Mouse (Mus musculus) heart, embryonic 16.5 days (tissue): ENCODE results near the gene Tk2. TPM values are rescaled to one million over a fixed set of nuclear protein-coding genes. Genes with fewer than 3 reads are reported as not detected.

ENCODE experiments used
- ATAC-seq: fragments of 200-750 bp; cut with Nextera tagmentation; replicated peaks from 2 replicates; pipeline ENCODE4 v1.8.0; 2017; ENCODE audit warnings: moderate number of reproducible peaks; ENCODE audit not compliant: insufficient read depth, low FRiP score; ENCODE audit errors: extremely low read depth
- H3K27ac ChIP-seq: fragments of 300-500 bp; sonication (generic); 2 replicates; pipeline ENCODE4 v1.5.1; 2014; ENCODE audit warnings: mild to moderate bottlenecking, low read length, control low read depth, moderate library complexity
- H3K27me3 ChIP-seq: fragments of 300-500 bp; sonication (generic); 2 replicates; pipeline ENCODE4 v1.6.1; 2014; ENCODE audit warnings: low read length, mixed read lengths; ENCODE audit not compliant: control insufficient read depth, insufficient read depth
- H3K36me3 ChIP-seq: fragments of 300-500 bp; sonication (generic); 2 replicates; pipeline ENCODE4 v1.6.1; 2014; ENCODE audit not compliant: control insufficient read depth, insufficient read depth
- H3K4me1 ChIP-seq: fragments of 300-500 bp; sonication (generic); 2 replicates; pipeline ENCODE4 v1.6.1; 2014; ENCODE audit warnings: low read length, mixed read lengths; ENCODE audit not compliant: control insufficient read depth, insufficient read depth
- H3K4me2 ChIP-seq: fragments of 300-500 bp; sonication (generic); 2 replicates; pipeline ENCODE4 v1.6.1; 2014; ENCODE audit warnings: low read depth, mild to moderate bottlenecking, control low read depth, low read length
- H3K4me3 ChIP-seq: fragments of 300-500 bp; sonication (generic); 2 replicates; pipeline ENCODE4 v1.5.1; 2014; ENCODE audit warnings: mild to moderate bottlenecking, control low read depth, low read length
- H3K9ac ChIP-seq: fragments of 300-500 bp; sonication (generic); 2 replicates; pipeline ENCODE4 v1.6.1; 2014; ENCODE audit warnings: low read length, control low read depth
- H3K9me3 ChIP-seq: fragments of 300-500 bp; sonication (generic); replicated peaks from 2 replicates; pipeline ENCODE4 v1.6.1; 2016; ENCODE audit warnings: low read length; ENCODE audit not compliant: control insufficient read depth
- WGBS: fragments of 180-500 bp; shearing (Covaris S2); extraction: QIAGEN DNeasy Blood & Tissue Kit; methylation state at CpG from one replicate; pipeline ENCODE4 v1.1.7; 2014; 5-methylcytosine and 5-hydroxymethylcytosine counted together
- polyA plus RNA-seq: library from polyadenylated mRNA; unstranded; fragments of >200 nt; fragmentation: Nextera tagmentation; extraction: Ambion mirVana; gene quantifications from 2 replicates; pipeline ENCODE4 v1.2.1, GENCODE M21; 2015

Gene Tk2
- polyA plus RNA-seq, 1 experiment from 2014 or later = 11.4 TPM

DNA sequence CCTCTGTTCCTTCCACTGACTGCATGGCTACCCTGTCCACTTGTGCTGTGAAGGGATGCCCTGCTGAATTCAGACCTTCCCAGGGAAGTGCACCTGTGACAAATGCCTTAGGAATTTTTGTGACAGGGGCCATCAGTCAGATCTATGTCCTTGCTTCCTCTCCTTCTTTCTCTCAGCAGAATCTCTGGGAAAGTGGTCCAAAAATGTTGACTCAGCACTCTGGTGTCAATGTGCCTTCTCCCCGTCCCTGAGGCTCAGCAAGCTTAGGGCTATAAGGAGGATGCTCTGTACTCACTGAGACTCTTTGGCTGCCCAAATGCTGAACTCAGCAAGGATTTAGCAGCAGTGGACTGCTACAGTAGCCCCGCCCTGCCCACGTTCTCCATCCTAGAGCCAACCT is 46.7 kb downstream of the Tk2 start:
- no peak overlapping the region for H3K4me2 ChIP-seq
- H3K4me1 ChIP-seq = no peaks in the 10 kb centered on the region
- H3K9ac ChIP-seq = no peak overlapping the region
- H3K27ac ChIP-seq = no peak overlapping the region
- no peaks in the 10 kb centered on the region for H3K36me3 ChIP-seq
- no peak for ATAC-seq
- H3K4me3 ChIP-seq = no peak overlapping the region
- H3K9me3 ChIP-seq = no peaks in the 10 kb centered on the region
- 74% methylated on average over 3 of the region's 3 CpGs for WGBS
- H3K27me3 ChIP-seq = no peaks in the 10 kb centered on the region

- H3K4me3 ChIP-seq = no peak overlapping the region
- 65% methylated on average over 5 of the region's 5 CpGs for WGBS
- H3K4me1 ChIP-seq = no peaks in the 10 kb centered on the region
- H3K9me3 ChIP-seq = no peaks in the 10 kb centered on the region
- ATAC-seq = no peak
- H3K27me3 ChIP-seq = no peaks in the 10 kb centered on the region
- H3K9ac ChIP-seq = no peak overlapping the region
- no peak overlapping the region for H3K4me2 ChIP-seq
- H3K27ac ChIP-seq = no peak overlapping the region
- no peaks in the 10 kb centered on the region for H3K36me3 ChIP-seq
These were observed 48.6 kb downstream of the Tk2 start for GRCm38 (mm10) chr8:104199802-104200201.

- Histone ChIP-seq H3K4me2 (no peak overlapping the region), H3K9ac (no peak overlapping the region), H3K27ac (no peak overlapping the region), H3K4me3 (no peak overlapping the region), H3K36me3 (no peaks in the 10 kb centered on the region), H3K9me3 (no peaks in the 10 kb centered on the region), H3K4me1 (no peaks in the 10 kb centered on the region), H3K27me3 (no peaks in the 10 kb centered on the region)
- peak; percentile 77 for ATAC-seq
- 33% methylated on average over 11 of the region's 11 CpGs for WGBS
These were observed 56.9 kb downstream of the Tk2 start for GRCm38 (mm10) chr8:104191496-104191895.

GRCm38 (mm10) chr8:104190777-104191468 is 57.4 kb downstream of the Tk2 start:
- Histone ChIP-seq H3K36me3 (no peaks in the 10 kb centered on the region), H3K4me2 (no peak overlapping the region), H3K9me3 (no peaks in the 10 kb centered on the region), H3K4me1 (no peaks in the 10 kb centered on the region), H3K27me3 (no peaks in the 10 kb centered on the region), H3K9ac (no peak overlapping the region), H3K27ac (no peak overlapping the region), H3K4me3 (no peak overlapping the region)
- ATAC-seq = no peak
- WGBS = 64% methylated on average over 6 of the region's 6 CpGs

DNA sequence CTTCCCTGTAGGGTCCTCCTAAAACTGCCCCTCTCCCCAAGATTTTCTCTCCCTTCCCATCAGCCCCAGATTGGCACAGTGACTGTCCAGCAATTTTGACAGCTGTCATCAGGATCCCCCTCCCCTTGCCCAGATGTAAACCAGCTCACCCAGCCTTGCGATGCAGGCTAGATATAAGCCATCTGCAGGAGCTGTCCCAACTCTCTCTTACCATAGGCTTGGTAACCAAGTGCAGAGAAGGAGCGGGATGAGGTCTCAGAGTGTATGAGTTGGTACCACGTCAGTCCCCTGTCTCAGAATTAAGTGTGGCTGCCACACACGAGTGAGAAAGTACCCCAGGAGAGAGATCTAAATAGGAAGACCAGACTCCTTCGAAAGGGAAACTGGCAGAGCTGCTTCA is 59.9 kb downstream of the Tk2 start:
- no peak overlapping the region for H3K9ac ChIP-seq
- no peak overlapping the region for H3K4me3 ChIP-seq
- no peaks in the 10 kb centered on the region for H3K27me3 ChIP-seq
- no peak overlapping the region for H3K27ac ChIP-seq
- no peaks in the 10 kb centered on the region for H3K9me3 ChIP-seq
- no peaks in the 10 kb centered on the region for H3K4me1 ChIP-seq
- 48% methylated on average over 5 of the region's 5 CpGs for WGBS
- H3K36me3 ChIP-seq = no peaks in the 10 kb centered on the region
- ATAC-seq = no peak
- no peak overlapping the region for H3K4me2 ChIP-seq

DNA sequence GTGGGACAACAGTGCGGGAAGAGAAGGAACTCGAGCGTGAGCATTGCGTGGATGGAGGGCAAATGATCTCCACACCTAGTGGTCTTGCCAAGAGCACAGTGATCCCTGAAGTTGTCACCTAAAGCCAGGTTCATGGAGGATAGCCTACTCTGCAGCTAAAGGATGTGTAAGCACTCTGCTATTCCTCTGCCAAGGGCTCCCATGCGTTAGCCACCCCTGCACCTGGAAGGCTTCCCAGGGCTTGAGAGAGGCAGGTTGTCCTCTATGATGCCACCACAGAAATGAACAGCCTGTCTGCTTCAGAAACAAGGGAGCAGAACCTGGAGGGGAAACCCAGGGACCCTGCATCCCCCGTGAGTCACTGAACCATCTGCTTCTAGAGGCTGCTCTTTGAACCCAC is 60.7 kb downstream of the Tk2 start:
- Histone ChIP-seq H3K27ac (no peak overlapping the region), H3K27me3 (no peaks in the 10 kb centered on the region), H3K9ac (no peak overlapping the region), H3K36me3 (no peaks in the 10 kb centered on the region), H3K4me3 (no peak overlapping the region), H3K4me1 (no peaks in the 10 kb centered on the region), H3K9me3 (no peaks in the 10 kb centered on the region), H3K4me2 (no peak overlapping the region)
- ATAC-seq = no peak
- WGBS = 83% methylated on average over 6 of the region's 6 CpGs

GRCm38 (mm10) chr8:104186827-104187226 is 61.5 kb downstream of the Tk2 start:
- no peak for ATAC-seq
- 62% methylated on average over 4 of the region's 4 CpGs for WGBS
- no peak overlapping the region for H3K9ac ChIP-seq
- H3K4me3 ChIP-seq = no peak overlapping the region
- no peaks in the 10 kb centered on the region for H3K27me3 ChIP-seq
- H3K4me1 ChIP-seq = no peaks in the 10 kb centered on the region
- no peak overlapping the region for H3K27ac ChIP-seq
- H3K9me3 ChIP-seq = no peaks in the 10 kb centered on the region
- H3K36me3 ChIP-seq = no peaks in the 10 kb centered on the region
- no peak overlapping the region for H3K4me2 ChIP-seq

- H3K9me3 ChIP-seq = no peaks in the 10 kb centered on the region
- H3K4me3 ChIP-seq = no peak overlapping the region
- WGBS = 25% methylated on average over 6 of the region's 6 CpGs
- H3K9ac ChIP-seq = no peak overlapping the region
- no peak for ATAC-seq
- no peaks in the 10 kb centered on the region for H3K36me3 ChIP-seq
- no peak overlapping the region for H3K4me2 ChIP-seq
- H3K27me3 ChIP-seq = no peaks in the 10 kb centered on the region
- no peak overlapping the region for H3K27ac ChIP-seq
- H3K4me1 ChIP-seq = no peaks in the 10 kb centered on the region
These were observed 63.5 kb downstream of the Tk2 start for GRCm38 (mm10) chr8:104184905-104185304.

- WGBS = 71% methylated on average over 4 of the region's 4 CpGs
- no peak overlapping the region for H3K4me2 ChIP-seq
- H3K27ac ChIP-seq = no peak overlapping the region
- H3K4me3 ChIP-seq = no peak overlapping the region
- no peaks in the 10 kb centered on the region for H3K36me3 ChIP-seq
- no peak overlapping the region for H3K9ac ChIP-seq
- no peak for ATAC-seq
- 0 out of 2 replicates have a peak, but pooled peaks cover 5% of the 10 kb centered on the region for H3K4me1 ChIP-seq
- H3K9me3 ChIP-seq = no peaks in the 10 kb centered on the region
- H3K27me3 ChIP-seq = peaks cover 23% of the 10 kb centered on the region
These were observed 71.3 kb downstream of the Tk2 start for GRCm38 (mm10) chr8:104177054-104177453.
